Mouse (Mus musculus) cortical plate, adult 2 months (tissue): ENCODE measurements around the gene Nrip2. TPM values are rescaled to one million over a fixed set of nuclear protein-coding genes. Genes with fewer than 3 reads are reported as not detected.

Experiments used
- H3K27ac ChIP-seq: fragments of 200-500 bp; 2 replicates; pipeline ENCODE4 v1.5.1; 2012; ENCODE audit warnings: low read length, control low read depth, inconsistent platforms; ENCODE audit not compliant: insufficient read depth
- H3K4me1 ChIP-seq: fragments of 200-500 bp; 2 replicates; pipeline ENCODE4 v1.6.1; 2011; ENCODE audit warnings: low read length; ENCODE audit not compliant: control insufficient read depth, insufficient read depth
- H3K4me3 ChIP-seq: fragments of 200-500 bp; 2 replicates; pipeline ENCODE4 v1.5.1; 2011; ENCODE audit warnings: mild to moderate bottlenecking, low read length, control low read depth; ENCODE audit not compliant: insufficient read depth
- CTCF ChIP-seq: fragments of 200-500 bp; IDR thresholded peaks from 2 replicates; pipeline ENCODE4 v1.5.1; 2011; ENCODE audit warnings: mild to moderate bottlenecking, control low read depth, low read length; ENCODE audit not compliant: insufficient read depth; ENCODE audit errors: extremely low read depth
- POLR2A ChIP-seq: fragments of 200-500 bp; IDR thresholded peaks from 2 replicates; pipeline ENCODE4 v1.6.1; 2011; ENCODE audit warnings: mild to moderate bottlenecking, low read length, control low read depth; ENCODE audit not compliant: insufficient read depth; ENCODE audit errors: extremely low read depth
- polyA plus RNA-seq: library from polyadenylated mRNA; depleted of rRNA; stranded (reverse); fragments of >200 nt; gene quantifications from 2 replicates; pipeline ENCODE4 v1.2.3, GENCODE M21; 2012

The Nrip2 gene
- polyA plus RNA-seq, 1 experiment: 16.1 TPM

DNA sequence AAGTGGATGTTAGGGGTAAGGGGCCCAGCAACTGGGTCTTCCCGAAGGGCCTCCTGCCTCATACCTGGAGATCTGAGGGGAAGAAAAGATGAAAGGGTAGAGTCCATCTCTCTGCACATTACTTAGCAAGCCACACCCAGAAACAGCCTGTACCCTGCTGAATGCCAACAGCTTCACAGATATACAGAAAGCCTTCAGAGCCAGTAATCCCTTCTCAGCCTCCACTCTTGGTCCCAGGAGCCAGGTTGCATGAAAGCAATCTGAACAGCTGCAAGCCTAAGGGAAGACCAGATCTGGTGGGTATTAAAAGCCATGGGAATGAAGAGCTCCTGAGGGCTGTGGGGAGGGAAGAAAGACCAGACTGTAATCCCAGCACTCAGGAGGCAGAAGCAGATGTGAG lies 9.9 kb upstream of the Nrip2 start:
- Histone ChIP-seq H3K4me3 (no peak overlapping the region), H3K27ac (no peak overlapping the region), H3K4me1 (no peaks in the 10 kb centered on the region)
- TF ChIP-seq POLR2A: no peak
- no peak for TF ChIP-seq CTCF

DNA sequence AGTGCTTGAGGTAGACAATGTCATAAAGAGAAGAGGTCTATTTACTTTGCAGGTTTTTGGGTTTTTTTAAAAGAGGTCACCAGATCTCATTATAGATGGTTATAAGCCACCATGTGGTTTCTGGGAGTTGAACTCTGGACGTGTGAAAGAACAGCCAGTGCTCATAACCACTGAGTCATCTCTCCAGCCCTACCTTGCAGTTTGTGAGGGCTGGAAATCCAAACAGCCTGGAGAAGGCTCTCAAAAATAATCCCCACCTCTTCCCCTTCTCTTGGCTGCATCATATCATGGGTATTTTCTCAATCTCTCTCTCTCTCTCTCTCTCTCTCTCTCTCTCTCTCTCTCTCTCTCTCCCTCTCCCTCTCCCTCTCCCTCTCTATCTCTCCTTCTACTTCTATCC lies 8.4 kb upstream of the Nrip2 start:
- H3K27ac ChIP-seq: no peak overlapping the region
- no peak overlapping the region for H3K4me3 ChIP-seq
- TF ChIP-seq POLR2A (no peak), CTCF (no peak)
- H3K4me1 ChIP-seq: no peaks in the 10 kb centered on the region

GRCm38 (mm10) chr6:128397574-128398261 lies 1.4 kb upstream of the Nrip2 start:
- Histone ChIP-seq H3K4me1 (no peaks in the 10 kb centered on the region), H3K4me3 (no peak overlapping the region), H3K27ac (no peak overlapping the region)
- no peak for TF ChIP-seq POLR2A
- no peak for TF ChIP-seq CTCF

GRCm38 (mm10) chr6:128399421-128400185 lies 507 bp downstream of the Nrip2 start:
- Histone ChIP-seq H3K4me3 (peak overlapping the region; percentile 43), H3K4me1 (no peaks in the 10 kb centered on the region), H3K27ac (no peak overlapping the region)
- no peak for TF ChIP-seq POLR2A
- TF ChIP-seq CTCF: no peak

DNA sequence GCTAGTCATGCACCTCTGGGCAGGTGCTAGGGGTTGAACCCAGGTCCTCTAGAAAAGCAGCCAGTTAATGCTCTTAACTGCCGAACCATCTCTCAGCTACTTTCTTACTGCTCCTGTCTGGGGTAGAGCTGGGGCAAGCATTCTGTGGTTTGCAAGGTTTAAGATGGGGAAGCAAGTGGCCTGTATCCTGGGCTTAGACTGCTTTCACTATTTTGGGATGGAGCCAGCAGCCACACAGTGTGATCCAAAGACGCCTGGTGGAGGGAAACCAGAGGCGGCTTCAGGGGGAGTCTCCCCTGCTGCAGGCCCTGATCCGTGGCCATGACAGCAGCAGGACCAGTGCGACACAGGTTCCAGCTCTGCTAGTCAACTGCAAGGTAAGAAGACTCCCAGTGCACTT lies 5.6 kb downstream of the Nrip2 start:
- Histone ChIP-seq H3K27ac (no peak overlapping the region), H3K4me3 (no peak overlapping the region), H3K4me1 (no peaks in the 10 kb centered on the region)
- no peak for TF ChIP-seq POLR2A
- no peak for TF ChIP-seq CTCF

GRCm38 (mm10) chr6:128408544-128409125 lies 9.5 kb downstream of the Nrip2 start:
- H3K4me1 ChIP-seq: no peaks in the 10 kb centered on the region
- no peak overlapping the region for H3K4me3 ChIP-seq
- no peak overlapping the region for H3K27ac ChIP-seq
- TF ChIP-seq CTCF: no peak
- no peak for TF ChIP-seq POLR2A

- no peak overlapping the region for H3K4me3 ChIP-seq
- TF ChIP-seq POLR2A (no peak), CTCF (no peak)
- H3K4me1 ChIP-seq: no peaks in the 10 kb centered on the region
- no peak overlapping the region for H3K27ac ChIP-seq
These were observed 11.2 kb downstream of the Nrip2 start for GRCm38 (mm10) chr6:128410305-128410704.

DNA sequence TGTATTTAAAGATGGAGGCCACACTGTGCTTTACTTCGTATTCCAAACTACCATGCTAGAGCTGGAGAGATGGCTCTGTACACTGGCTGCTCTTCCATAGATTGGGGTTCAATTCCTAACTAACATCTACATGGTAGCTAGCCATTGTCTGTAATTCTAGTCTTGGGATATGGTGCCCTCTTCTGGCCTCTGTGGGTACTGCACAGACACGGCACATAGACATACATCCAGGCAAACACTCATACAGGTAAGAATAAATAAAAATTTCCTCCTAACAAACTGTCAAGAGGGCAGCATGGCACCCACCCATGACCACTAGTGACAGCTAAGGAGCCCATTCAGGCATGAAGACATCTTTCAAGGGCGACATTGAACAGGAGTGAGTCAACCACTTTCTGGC lies 12.0 kb downstream of the Nrip2 start:
- TF ChIP-seq POLR2A: no peak
- peak; percentile 90 for TF ChIP-seq CTCF
- Histone ChIP-seq H3K27ac (no peak overlapping the region), H3K4me1 (no peaks in the 10 kb centered on the region), H3K4me3 (no peak overlapping the region)

GRCm38 (mm10) chr6:128416169-128416568 lies 17.1 kb downstream of the Nrip2 start:
- H3K4me3 ChIP-seq: no peak overlapping the region
- no peak for TF ChIP-seq POLR2A
- TF ChIP-seq CTCF: no peak
- no peaks in the 10 kb centered on the region for H3K4me1 ChIP-seq
- no peak overlapping the region for H3K27ac ChIP-seq

DNA sequence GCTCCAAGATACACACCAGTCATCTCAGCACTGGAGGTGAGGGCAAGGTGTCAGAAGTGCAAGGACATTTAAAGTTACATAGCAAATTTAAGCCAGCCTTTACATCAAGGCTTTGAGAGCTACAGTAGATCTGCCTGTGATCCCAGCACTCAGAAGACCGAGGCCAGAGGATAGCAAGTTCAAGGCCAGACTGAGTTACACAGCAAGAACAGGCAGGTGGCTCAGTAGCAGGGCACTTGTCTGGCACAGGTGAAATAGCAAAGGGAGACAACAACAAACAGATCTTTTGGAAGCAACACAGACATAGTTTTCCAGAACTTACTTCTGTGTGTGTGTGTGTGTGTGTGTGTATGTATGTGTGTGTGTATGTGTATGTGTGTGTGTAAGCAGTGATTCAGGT lies 19.0 kb downstream of the Nrip2 start:
- H3K4me1 ChIP-seq: no peaks in the 10 kb centered on the region
- no peak overlapping the region for H3K27ac ChIP-seq
- H3K4me3 ChIP-seq: no peak overlapping the region
- TF ChIP-seq CTCF (no peak), POLR2A (no peak)
